Mouse (Mus musculus) heart, postnatal 14 days (tissue): Measurements from ENCODE around the gene Trank1. TPM values are rescaled to one million over a fixed set of nuclear protein-coding genes. Genes with fewer than 3 reads are reported as not detected.

Experiments used
- DNase-seq, 2 experiments: peaks; one replicate each; pipeline ENCODE4 v3.0.0; 2021 to 2022
- intact Hi-C: fragments of 180-260 bp; cut with DNase I; formaldehyde crosslinking; loops from one replicate; pipeline ENCODE4 v1.15.1; 2025
- total RNA-seq, 2 experiments: library from RNA; stranded (reverse); gene quantifications; 2 replicates each; pipeline ENCODE4 v1.2.3; 2021

Gene Trank1
- total RNA-seq, 2 experiments from 2014 or later, result not detected

- intact Hi-C loops, result no loop called here
- DNase-seq, result no peak
These were observed 56.2 kb downstream of the Trank1 start for GRCm38 (mm10) chr9:111367713-111368112.

GRCm38 (mm10) chr9:111372079-111372478, 60.5 kb downstream of the Trank1 start:
- DNase-seq, result no peak

GRCm38 (mm10) chr9:111377868-111378267, 66.3 kb downstream of the Trank1 start:
- DNase-seq, result no peak
- intact Hi-C loops, result no loop called here

More at GRCm38 (mm10) chr9:111372079-111372478, 60.5 kb downstream of the Trank1 start:
- intact Hi-C loops, result no loop called here

GRCm38 (mm10) chr9:111381056-111382025, 69.8 kb downstream of the Trank1 start:
- intact Hi-C loops, result no loop called here
- DNase-seq, result no peak

- DNase-seq, result no peak
- intact Hi-C loops, result no loop called here
These were observed 70.9 kb downstream of the Trank1 start for GRCm38 (mm10) chr9:111382469-111382868.

GRCm38 (mm10) chr9:111383046-111383445, 71.5 kb downstream of the Trank1 start:
- DNase-seq, result no peak
- intact Hi-C loops, result no loop called here

- intact Hi-C loops, result no loop called here
- DNase-seq, result no peak
These were observed 72.2 kb downstream of the Trank1 start for GRCm38 (mm10) chr9:111383756-111384155.

- intact Hi-C loops, result no loop called here
These were observed 74.3 kb downstream of the Trank1 start for GRCm38 (mm10) chr9:111385526-111386491.

GRCm38 (mm10) chr9:111386569-111386968, 75.0 kb downstream of the Trank1 start:
- intact Hi-C loops, result no loop called here
- DNase-seq, result no peak

More at GRCm38 (mm10) chr9:111385526-111386491, 74.3 kb downstream of the Trank1 start:
- no peak for DNase-seq

GRCm38 (mm10) chr9:111387576-111387975, 76.0 kb downstream of the Trank1 start:
- intact Hi-C loops, result no loop called here
- no peak for DNase-seq

GRCm38 (mm10) chr9:111390016-111390415, 78.5 kb downstream of the Trank1 start:
- no peak for DNase-seq
- intact Hi-C loops, result no loop called here

- intact Hi-C loops, result no loop called here
- DNase-seq, result no peak
These were observed 79.5 kb downstream of the Trank1 start for GRCm38 (mm10) chr9:111391036-111391435.

- DNase-seq, result no peak
- intact Hi-C loops, result no loop called here
These were observed 80.4 kb downstream of the Trank1 start for GRCm38 (mm10) chr9:111391926-111392442.

- intact Hi-C loops, result no loop called here
- no peak for DNase-seq
These were observed 83.7 kb downstream of the Trank1 start for GRCm38 (mm10) chr9:111395265-111395664.

GRCm38 (mm10) chr9:111398059-111398458, 86.5 kb downstream of the Trank1 start:
- DNase-seq, result no peak
- intact Hi-C loops, result no loop called here

- DNase-seq, result no peak
- intact Hi-C loops, result no loop called here
These were observed 88.5 kb downstream of the Trank1 start for GRCm38 (mm10) chr9:111400089-111400488.

GRCm38 (mm10) chr9:111403159-111403558, 91.6 kb downstream of the Trank1 start:
- no peak for DNase-seq
- intact Hi-C loops, result no loop called here

GRCm38 (mm10) chr9:111404346-111405079, 93.0 kb downstream of the Trank1 start:
- intact Hi-C loops, result no loop called here

GRCm38 (mm10) chr9:111405080-111405428, 93.5 kb downstream of the Trank1 start:
- DNase-seq, result no peak
- intact Hi-C loops, result no loop called here

More at GRCm38 (mm10) chr9:111404346-111405079, 93.0 kb downstream of the Trank1 start:
- no peak for DNase-seq

- DNase-seq, result peak in 1 of 2 experiments; percentile 10
- intact Hi-C loops, result no loop called here
These were observed 96.5 kb downstream of the Trank1 start for GRCm38 (mm10) chr9:111408012-111408411.
